Mouse (Mus musculus): ENCODE results near the gene Wasf1.

Wasf1 gene

DNA sequence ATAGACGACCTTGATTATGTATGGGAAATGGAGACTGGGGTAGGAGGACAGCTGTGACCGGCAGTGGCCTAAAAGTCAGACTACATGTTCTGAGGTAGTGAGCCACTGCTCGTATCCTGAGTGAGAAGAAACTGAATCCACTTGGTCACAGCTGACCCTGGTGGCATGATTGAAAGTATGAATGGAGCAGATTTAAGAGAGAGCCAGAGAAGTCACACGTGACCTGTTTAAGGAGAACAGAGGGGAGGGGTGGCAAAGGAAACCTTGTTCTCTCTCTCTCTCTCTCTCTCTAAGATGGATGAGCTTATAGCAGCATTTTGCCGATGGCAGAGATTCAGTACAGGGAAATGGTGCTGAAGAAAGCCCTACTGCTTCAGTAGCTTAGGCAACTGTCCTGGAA is 13.4 kb downstream of the Wasf1 start:
- no peak for DNase-seq

DNA sequence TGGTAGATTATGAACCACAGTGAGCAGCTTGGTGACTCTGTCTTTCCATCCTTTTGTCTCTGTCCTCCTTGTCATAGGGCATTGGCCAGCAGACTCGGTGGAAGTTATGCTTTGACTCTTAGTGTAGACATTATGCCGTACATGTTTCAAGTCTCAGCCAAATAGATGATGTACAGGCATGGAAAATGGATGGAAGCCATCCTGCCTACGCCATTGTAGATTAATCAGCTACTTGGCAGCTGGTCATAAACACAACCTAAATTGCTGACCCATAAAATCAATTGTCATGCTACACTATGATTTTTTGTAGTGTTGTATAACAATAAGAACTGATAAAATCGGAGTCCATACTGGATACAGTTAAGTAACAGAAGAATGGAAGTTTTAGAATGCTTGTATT is 18.5 kb downstream of the Wasf1 start:
- DNase-seq = no peak

DNA sequence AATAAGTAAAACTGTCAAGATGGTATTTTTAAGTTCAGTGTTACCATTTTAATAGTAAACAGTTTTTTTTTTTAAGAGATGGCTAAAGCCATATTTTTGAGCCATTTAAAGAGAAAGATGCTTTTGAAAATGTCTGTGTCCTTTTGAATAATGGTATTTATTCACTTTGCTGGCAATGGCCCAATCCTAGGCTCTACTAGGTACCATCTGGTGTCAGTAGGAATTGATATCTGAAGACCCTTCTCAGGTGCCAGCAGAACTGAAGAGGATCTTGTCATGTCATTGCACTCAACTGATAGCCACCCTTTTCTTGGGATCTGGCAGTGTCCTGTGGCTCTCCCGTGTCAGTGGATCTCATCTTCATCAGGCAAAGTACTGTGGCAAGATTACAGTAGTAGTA is 22.9 kb downstream of the Wasf1 start:
- no peak for DNase-seq

DNA sequence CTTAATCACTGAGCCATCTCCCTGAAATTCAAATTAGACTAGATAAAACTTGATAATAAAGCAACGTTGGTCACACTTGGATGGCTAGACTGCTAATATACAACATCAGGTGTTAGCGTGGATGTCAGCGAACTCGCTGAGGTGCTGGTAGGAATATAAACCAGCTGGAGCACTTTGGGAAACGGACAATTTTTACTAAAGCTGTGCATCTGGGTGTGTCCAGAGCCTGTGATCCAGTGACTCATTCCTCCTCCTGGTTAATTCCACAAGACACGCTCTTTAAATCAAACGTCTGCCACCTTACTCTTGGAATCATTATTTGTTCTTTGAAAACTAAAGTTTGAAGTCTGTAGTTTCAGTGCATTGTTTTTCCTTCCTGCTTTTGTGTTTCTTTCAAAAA is 23.5 kb downstream of the Wasf1 start:
- DNase-seq = no peak

DNA sequence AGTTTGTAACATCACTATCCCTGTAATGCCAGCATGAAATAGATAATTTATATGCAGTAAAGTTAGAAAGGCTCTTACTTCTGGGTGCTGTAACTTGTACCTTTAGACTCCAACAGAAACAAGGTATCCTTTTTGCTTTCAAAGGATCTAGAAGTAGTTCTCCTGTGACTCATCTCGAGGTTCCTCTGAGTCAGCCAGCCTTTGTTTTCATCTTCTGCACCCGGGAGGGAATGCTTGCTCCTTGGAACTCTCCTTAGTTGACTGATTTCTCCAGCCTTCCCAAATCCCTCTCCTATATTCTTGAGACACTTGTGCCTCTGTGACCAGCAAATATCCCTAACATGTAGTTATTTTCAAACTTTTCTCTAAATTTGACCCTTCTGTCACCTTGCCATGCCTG is 25.3 kb downstream of the Wasf1 start:
- DNase-seq = no peak

DNA sequence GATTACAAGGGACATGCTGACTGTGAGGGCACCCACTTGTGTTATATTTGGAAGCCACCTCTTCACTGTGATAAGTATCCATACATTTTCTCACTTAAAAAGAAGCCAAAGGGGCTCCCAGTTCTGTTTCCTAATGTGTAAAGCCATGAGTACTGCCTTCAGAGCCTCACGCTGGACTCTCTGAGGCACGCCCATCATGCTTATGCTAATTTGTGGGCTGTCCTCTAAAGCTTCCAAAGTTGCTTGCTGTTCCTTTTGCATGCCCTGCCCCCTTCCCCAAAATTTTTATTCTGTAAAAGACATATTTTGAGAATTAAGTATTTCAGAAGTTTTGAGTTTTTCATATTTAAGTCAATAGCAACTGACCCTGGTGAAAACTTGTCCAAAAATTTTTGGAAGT is 27.5 kb downstream of the Wasf1 start:
- no peak for DNase-seq

DNA sequence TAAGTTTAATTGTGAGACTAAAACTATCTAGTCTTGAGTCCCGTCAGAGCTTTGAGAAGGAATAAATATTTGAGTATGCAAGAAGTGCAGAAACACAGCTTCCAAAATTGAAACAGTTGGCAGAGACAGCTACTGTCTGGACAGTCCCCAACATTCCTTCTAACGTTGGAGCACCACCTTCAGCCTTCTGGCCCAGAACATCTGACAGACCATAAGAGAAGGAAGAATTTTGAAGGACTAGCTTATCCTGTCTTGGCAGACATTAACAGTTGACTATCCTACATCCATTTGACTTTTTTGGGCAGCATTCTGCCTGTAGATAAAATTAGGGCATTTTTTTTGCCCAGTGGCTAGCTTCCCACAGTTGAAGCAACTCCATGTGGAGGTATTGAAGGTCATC is 32.0 kb downstream of the Wasf1 start:
- DNase-seq = peak; percentile 51

DNA sequence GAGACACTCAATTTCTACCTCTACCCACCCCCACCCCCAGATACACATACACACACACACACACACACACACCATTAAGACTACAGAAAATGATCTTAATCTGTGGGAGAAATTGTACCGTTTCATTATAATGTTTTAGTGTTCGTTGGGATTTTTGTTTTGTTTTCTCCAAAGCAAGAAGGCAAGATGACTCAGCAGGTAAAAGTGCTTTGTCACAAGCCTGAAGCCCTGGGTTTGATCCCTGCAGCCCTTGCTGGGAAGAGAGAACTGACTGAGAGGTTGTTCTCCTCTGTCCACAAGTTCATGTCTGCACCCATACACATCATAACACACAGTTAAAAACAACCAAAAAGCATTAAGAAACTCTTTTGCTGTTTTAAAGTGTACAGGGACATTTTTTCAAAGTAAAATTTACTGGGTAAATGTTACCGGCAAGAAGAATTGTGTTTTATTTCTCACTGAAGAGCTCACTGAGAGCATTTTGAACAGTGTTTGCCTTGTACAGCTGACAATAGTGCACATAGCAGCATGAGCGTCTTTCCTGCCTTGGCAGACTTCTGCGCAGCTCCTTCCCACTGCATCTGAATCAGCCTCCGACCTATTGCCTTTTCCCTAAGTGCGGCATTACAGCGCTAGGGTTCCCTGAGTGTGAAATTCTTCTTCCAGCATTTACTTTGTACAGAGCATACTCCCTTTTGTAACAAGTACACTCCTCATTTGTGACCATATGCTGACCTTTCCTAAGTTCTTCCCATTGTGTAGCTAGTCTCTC is 35.6 kb downstream of the Wasf1 start:
- no peak for DNase-seq

DNA sequence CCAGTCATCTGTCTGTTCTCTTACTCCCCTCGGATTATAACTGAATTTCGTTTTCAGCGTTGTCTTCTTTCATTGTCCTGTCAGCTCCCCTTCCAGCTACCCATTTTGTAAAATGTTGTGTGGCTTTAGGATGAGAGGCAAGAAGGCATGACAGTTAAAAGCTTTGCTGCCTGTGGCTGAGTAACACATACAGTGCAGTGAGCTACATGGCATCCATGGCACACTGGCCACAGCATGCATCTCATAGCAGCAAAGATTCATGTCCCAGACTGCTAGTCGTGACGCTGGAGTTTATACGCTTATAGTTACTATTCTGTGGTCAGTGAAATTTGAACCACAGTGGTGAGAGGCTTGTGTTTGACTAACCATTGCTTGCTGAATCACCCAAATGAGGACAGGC is 36.2 kb downstream of the Wasf1 start:
- DNase-seq = no peak

DNA sequence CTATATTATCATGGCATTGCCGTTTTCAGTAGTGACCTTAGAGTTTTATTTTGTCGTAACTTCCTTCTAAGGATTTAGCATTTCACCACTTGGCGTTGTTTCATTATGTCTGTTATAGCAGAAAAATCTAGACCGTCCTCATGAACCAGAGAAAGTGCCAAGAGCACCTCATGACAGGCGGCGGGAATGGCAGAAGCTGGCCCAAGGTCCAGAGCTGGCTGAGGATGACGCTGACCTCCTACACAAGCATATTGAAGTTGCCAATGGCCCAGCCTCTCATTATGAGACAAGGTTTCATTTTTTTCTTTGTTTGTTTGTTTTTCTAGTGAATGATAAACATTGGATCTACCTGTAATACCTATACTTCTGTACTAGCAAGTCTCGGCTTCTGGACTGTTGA is 49.7 kb downstream of the Wasf1 start:
- DNase-seq = peak; percentile 43

DNA sequence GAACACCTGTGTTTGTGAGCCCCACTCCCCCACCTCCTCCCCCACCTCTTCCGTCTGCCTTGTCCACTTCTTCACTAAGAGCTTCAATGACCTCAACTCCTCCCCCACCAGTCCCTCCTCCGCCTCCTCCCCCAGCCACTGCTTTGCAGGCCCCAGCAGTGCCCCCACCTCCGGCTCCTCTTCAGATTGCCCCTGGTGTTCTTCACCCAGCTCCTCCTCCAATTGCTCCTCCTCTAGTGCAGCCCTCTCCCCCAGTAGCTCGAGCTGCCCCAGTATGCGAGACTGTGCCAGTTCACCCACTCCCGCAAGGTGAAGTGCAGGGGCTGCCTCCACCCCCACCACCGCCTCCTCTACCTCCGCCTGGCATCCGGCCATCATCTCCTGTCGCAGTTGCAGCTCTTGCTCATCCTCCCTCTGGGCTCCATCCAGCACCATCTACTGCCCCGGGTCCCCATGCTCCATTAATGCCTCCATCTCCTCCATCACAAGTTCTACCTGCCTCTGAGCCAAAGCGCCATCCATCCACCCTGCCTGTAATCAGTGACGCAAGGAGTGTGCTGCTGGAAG is 53.0 kb downstream of the Wasf1 start:
- peak; percentile 19 for DNase-seq

DNA sequence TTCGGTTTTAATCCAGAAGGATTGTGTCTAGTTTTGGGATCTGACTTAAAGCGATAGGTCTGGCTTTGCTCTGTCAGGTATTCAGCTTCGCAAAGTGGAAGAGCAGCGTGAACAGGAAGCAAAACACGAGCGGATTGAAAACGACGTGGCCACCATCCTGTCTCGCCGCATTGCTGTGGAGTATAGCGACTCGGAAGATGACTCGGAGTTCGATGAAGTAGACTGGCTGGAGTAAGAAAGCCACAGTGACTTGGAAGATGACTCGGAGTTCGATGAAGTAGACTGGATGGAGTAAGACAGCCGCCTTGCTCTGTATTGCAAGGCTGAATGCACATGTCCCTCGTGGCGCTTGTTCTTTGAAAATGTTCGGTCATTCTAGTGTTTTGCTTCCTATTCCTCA is 54.3 kb downstream of the Wasf1 start:
- DNase-seq = no peak

DNA sequence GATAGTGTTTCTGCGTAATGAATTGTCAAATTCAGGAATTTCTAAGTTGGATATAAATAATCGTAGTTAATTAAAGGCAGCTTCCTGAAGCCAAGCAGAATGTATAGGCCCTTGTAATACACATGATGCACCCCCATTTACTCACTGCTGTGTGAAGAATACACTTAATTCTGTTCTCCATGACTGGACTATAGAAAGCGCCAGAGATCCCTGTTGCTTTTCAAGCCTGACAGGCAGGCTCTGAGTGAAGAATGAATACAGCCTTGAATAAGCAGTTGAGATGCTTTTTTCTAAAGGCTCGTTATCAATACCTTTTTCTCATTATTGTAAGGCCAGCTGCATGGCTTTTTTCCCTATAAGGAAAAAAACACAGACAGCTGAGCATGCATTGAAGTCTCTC is 59.4 kb downstream of the Wasf1 start:
- no peak for DNase-seq

DNA sequence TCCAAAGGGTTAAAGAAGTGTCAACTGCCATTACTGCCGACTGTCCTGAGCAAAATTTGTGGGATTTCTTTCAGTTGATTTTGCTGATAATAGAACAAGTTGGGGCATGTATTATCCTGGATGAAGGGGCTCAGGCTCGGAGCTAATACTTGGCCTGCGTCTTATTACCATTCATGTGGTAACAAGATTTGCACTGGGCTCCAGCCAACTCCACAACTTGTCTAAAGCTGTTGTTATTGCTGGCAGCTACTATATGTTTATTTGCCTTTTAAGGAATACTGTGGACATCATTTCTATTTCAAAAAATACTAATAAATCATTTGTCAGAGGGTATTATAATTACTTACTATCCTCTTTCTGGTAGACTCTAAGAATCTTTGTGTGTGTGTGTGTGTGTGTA is 66.9 kb downstream of the Wasf1 start:
- DNase-seq = no peak

DNA sequence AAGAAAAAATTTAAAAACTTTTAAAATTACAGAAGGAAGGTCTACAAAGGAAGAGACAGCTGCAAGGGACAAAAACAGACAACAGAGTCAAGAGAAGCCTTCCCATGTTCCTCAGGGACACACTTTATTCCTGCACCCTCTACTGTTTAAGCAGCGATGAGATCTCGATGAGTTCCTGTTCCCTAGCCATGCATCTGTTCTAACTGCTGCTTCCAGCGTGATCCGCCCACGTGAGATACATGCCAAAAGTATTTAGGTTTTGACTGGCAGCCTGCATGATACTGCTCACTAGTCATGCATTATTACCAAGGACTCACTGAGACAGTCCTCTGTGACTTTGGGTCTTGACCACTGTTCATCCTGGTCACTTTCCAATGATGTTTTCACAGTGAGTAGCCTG is 72.9 kb downstream of the Wasf1 start:
- no peak for DNase-seq

DNA sequence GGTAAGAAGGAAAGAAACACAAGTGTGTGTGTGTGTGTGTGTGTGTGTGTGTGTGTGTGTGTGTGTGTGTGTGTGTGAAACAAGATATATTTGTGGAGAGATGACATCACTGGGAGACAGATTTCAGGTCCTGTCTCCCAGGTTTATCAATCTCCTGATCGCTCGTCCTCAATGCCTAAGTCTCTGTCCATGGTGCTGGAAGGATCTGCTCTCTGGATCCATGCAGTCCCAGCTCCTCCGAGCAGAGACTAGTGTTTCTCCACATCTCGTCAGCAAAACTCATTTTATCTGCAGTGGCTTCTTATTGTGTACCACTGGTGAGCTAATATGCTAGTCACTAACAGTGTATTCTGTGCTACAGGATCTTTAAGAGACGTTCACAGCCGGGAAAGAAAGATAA is 78.1 kb downstream of the Wasf1 start:
- DNase-seq = no peak

DNA sequence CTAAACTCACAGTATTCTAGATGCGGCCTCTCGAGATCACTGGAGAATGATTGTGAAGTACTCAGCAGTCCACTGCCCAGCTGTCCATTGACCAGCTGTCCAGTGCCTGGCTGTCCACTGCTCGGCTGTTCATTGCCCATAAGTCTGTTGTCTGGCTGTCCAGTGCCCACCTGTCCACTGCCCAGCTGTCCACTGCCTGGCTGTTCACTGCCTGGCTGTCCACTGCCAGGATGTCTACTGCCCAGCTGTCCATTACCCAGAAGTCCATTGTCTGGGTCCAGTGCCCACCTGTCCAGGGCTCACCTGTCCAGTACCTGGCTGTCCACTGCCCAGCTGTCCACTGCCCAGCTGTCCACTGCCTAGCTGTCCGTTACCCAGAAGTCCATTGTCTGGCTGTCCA is 78.7 kb downstream of the Wasf1 start:
- DNase-seq = no peak

DNA sequence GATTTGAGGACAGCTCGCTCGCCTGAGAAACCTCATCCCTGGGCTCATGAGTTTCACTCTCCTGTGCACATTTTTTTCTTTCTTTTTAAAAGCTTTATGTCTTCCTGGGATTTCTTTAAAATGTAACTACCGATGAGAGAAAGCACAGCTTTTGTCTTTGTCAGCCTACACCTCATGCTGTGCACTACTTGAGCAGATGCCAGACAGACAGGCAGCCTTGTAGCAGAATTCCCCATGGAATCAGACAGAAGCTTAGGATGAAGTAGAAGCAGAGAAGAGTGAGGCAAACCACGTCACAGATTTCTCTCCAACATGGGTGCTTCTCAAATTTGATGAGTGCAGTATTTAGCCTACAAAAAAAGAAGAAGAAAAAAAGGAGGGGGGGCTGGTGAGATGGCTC is 81.3 kb downstream of the Wasf1 start:
- no peak for DNase-seq

DNA sequence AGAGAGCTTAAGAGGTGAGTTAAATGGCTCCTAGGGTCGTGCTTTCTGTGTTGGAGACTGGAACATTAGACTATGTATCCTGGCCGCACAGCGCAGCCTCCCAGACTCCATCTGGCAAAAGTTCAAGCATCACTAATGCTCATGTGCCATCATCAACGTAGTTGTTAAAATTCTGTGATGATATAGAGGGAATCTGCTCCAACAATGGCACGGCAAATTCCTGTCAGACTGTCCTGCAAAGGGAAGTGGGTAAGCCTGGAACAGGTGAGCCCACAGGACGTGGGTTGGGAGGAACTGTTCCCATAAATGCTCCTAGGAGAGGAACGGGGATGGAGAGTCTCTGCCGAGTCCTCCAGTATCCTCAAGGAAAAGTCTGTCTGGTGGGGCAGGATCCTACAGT is 85.3 kb downstream of the Wasf1 start:
- no peak for DNase-seq

DNA sequence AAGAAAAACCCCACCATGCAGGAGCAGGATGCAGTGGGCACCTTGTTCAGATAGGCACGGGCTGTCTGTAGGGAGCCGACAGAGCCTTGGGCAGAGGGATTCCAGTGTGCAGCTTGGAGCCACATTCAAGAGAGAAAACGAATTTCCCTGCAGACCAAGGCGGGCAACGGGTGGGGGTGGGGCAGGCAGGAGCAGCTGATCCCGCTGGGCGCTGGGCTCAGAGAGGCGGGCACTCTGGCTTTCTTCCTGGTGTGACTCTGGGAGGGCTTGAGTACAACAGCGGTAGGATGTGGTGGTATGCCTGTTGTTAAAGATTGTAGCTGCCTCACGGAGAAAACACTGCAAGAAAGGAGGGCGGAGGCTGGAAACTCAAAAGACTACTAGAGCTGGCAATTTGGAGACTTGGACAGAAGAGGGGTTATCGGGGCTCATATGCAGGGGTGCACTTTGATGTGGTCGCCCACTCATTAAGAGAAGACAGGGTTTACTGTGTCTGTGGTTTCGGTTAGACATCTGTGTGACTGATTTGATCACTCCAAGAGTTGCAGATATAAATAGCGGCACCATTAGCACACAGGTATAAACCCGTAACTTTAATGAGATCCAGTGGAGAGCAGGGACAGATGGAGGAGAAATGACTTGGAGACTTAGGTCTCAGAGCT is 86.2 kb downstream of the Wasf1 start:
- peak; percentile 19 for DNase-seq

DNA sequence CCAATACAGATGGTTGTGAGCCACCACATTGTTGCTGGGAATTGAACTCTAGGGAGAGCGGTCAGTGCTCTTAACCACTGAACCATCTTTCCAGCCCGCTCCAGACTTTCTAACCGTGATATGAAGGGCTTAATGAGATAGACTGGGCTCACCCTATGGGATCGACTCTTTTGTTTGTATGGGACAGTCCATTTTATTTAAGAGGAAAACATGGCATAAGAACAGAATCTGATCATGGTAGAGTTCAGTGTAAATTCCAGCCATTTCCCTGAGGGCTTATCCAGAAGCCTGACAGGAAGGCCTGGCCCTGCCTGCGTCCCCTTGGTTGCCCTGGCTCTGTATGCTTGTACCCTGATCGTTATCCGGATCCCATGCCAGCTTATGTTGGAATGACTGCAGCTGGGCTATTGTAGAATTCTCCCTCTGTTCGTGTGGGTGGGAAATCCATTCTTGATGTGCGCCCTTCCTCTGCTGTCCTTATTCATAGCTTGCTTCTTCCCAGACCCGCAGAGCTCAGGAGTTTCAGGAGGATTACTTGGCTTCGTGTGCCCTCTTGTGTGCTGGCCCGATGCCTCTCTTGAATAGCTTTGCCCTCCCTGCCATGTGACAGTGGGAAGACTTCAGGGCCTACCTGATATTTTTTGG is 87.4 kb downstream of the Wasf1 start:
- peak; percentile 15 for DNase-seq

DNA sequence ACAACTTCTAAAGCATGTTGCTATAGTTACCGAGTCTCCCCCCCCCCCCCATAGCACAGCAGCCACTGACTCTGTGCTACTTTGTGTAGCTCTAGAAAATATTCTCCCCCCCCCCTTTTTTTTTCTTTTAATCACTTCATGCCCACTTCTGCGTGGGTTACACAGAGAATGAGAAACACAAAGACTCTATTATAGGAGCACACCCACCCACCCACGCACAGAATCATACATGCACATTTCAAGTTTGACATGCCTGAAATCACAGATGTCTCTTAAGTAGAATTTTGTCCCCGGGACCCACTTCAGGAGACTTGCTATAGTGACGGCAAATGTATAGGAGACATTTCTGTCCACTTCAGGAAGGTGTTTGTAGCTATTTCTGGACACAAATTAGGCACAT is 88.0 kb downstream of the Wasf1 start:
- no peak for DNase-seq

DNA sequence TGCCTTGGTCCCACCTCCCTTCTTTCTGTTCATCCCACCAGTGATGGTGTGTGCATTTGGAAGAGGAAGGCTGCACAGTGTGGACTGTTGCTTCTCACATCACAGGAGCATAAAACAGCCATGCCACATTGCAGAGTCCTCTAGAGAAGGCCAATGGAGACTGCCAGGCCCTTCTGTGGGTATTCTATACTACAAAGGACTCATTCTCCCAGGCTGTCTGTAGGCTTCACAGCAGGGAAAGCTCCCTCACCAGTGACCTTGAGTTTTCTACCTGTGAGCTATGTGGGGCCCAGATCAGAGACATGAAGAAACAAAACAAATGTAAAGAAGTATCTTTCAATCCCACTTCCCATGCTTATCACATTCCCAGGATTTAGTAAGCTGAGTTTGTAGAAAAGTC is 100.5 kb downstream of the Wasf1 start:
- DNase-seq = no peak

DNA sequence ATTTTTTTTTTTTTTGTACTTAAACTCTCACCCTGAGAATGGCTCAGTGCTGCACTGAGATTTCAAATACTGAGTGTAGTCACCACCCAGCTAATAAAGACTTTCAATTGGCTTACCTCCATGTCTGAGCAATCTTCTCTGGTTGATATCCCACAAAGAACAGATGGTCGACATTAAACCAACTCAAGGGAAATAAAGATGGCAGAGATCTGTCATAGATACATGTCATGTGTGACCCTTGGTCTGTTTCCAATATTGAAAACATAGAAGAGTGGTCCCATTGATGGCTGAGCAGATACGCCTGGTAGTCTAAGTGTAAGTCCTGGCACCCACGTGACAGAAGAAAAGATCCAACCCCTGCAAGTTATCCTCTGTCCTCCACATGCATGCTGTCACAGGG is 101.3 kb downstream of the Wasf1 start:
- no peak for DNase-seq
